Mouse (Mus musculus) adrenal gland, adult 18-20 months (tissue): ENCODE data around the gene Mapk3. TPM values are rescaled to one million over a fixed set of nuclear protein-coding genes. Genes with fewer than 3 reads are reported as not detected.
"Not testable (repeated sequence)": the region's sequence is repeated elsewhere in the genome, so short reads cannot be mapped to it uniquely, and the experiment has no call there.

ENCODE experiments used
- DNase-seq, 2 experiments: peaks; one replicate each; pipeline ENCODE4 v3.0.0; 2021 to 2022; ENCODE audit warnings: low spot score in 2 of 2
- long read RNA-seq, 2 experiments: library from polyadenylated mRNA; stranded (forward); transcript quantifications; one replicate each; pipeline ENCODE4 v2.0.0; 2021
- total RNA-seq, 2 experiments: library from RNA; stranded (reverse); gene quantifications; 1 replicate in 1 of 2; 2 replicates in 1 of 2; pipeline ENCODE4 v1.2.3; 2021

Gene Mapk3
- 100 to 1,000 TPM; 123 to 131 TPM for total RNA-seq
- long read RNA-seq, experiment 1, transcript Mapk3-202 (9 exons, 1,800 nt): major isoform, 113 of 114 reads
- long read RNA-seq, experiment 1, partial matches to known transcripts: 0 of 114 reads
- long read RNA-seq, experiment 1, other reads (novel, unspliced or antisense): 1 of 114 reads
- long read RNA-seq, experiment 2, transcript Mapk3-202 (9 exons, 1,800 nt): major isoform, 112 of 131 reads
- long read RNA-seq, experiment 2, partial matches to known transcripts: 10 of 131 reads
- long read RNA-seq, experiment 2, other reads (novel, unspliced or antisense): 7 of 131 reads

GRCm38 (mm10) chr7:126759050-126759671 is at the start of gene Mapk3:
Gene Mapk3 (plus strand): TSS chr7:126759601.
- DNase-seq: peak; percentile 85 to 90

GRCm38 (mm10) chr7:126710266-126710665 is 49.1 kb upstream of the Mapk3 start:
- no peak for DNase-seq

- DNase-seq: no peak
Measured at GRCm38 (mm10) chr7:126711910-126712309, 47.5 kb upstream of the Mapk3 start.

GRCm38 (mm10) chr7:126715679-126716078 is 43.7 kb upstream of the Mapk3 start:
- DNase-seq: no peak

GRCm38 (mm10) chr7:126717566-126717965 is 41.8 kb upstream of the Mapk3 start:
- DNase-seq: no peak

GRCm38 (mm10) chr7:126718787-126719337 is 40.5 kb upstream of the Mapk3 start:
- DNase-seq: no peak

GRCm38 (mm10) chr7:126721635-126722034 is 37.8 kb upstream of the Mapk3 start:
- DNase-seq: no peak

- DNase-seq: no peak
Measured at GRCm38 (mm10) chr7:126725077-126725476, 34.3 kb upstream of the Mapk3 start.

GRCm38 (mm10) chr7:126725667-126726066 is 33.7 kb upstream of the Mapk3 start:
- no peak for DNase-seq

GRCm38 (mm10) chr7:126730256-126730789 is 29.1 kb upstream of the Mapk3 start:
- DNase-seq: not testable (repeated sequence)

- no peak for DNase-seq
Measured at GRCm38 (mm10) chr7:126736122-126736521, 23.3 kb upstream of the Mapk3 start.

GRCm38 (mm10) chr7:126739551-126739950 is 19.9 kb upstream of the Mapk3 start:
- no peak for DNase-seq

- no peak for DNase-seq
Measured at GRCm38 (mm10) chr7:126740132-126740735, 19.2 kb upstream of the Mapk3 start.

- DNase-seq: no peak
Measured at GRCm38 (mm10) chr7:126740977-126741376, 18.4 kb upstream of the Mapk3 start.

GRCm38 (mm10) chr7:126741452-126741851 is 17.9 kb upstream of the Mapk3 start:
- DNase-seq: no peak

GRCm38 (mm10) chr7:126741964-126742482 is 17.4 kb upstream of the Mapk3 start:
- no peak for DNase-seq

- no peak for DNase-seq
Measured at GRCm38 (mm10) chr7:126746066-126746465, 13.3 kb upstream of the Mapk3 start.

- no peak for DNase-seq
Measured at GRCm38 (mm10) chr7:126746798-126747197, 12.6 kb upstream of the Mapk3 start.

- no peak for DNase-seq
Measured at GRCm38 (mm10) chr7:126748824-126749223, 10.6 kb upstream of the Mapk3 start.

- no peak for DNase-seq
Measured at GRCm38 (mm10) chr7:126749582-126750343, 9.6 kb upstream of the Mapk3 start.

GRCm38 (mm10) chr7:126754866-126755265 is 4.5 kb upstream of the Mapk3 start:
- peak; percentile 68 to 75 for DNase-seq
